Mouse (Mus musculus) ES-E14 (cell line): ENCODE results near the gene Oard1.

Experiments
- CHD2 ChIP-seq: IDR thresholded peaks from 2 replicates; pipeline ENCODE4 v1.6.1; 2014; ENCODE audit warnings: mild to moderate bottlenecking, low read depth, low read length, inconsistent platforms
- HCFC1 ChIP-seq: IDR thresholded peaks from 2 replicates; pipeline ENCODE4 v1.6.1; 2012; ENCODE audit warnings: low read length, inconsistent platforms, borderline replicate concordance; ENCODE audit not compliant: insufficient read depth

DNA sequence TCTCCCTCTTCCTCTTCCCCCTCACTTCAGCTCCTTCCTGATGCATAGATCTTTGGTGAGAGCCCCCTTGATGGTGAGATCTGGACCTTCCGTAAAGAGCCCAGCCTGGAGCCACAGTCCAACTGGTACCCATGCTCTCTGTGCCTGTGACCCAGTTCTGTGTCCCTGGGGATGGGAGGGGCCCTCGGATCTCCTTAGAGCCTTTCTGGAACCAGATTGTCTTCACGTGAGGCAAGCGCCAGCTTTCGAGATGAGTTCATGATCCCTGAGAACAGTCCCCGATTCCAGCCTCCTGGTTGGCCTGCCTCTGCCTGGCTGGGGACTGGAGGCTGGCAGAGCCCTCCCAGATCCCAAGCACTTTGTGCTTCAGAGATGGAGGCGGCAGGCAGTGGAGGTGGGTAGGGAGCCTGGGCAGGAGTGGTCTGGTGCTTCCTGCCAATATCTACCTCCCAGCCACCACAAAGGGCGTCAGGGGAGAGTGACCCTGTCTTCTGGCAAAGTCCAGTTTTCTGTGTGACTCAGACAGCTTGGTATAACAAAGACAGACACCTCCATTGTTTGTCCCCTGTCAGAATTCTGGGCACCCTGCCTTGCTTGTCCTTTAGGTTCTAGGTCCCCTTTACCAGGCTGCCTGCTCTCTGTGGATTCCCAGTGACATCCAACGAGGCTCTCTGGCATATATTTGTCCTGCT, 42.1 kb downstream of the Oard1 start:
- TF ChIP-seq CHD2 = no peak
- TF ChIP-seq HCFC1 = no peak
